21 mouse cellular contexts compared by ENCODE assay signal in the genomic region with DNA sequence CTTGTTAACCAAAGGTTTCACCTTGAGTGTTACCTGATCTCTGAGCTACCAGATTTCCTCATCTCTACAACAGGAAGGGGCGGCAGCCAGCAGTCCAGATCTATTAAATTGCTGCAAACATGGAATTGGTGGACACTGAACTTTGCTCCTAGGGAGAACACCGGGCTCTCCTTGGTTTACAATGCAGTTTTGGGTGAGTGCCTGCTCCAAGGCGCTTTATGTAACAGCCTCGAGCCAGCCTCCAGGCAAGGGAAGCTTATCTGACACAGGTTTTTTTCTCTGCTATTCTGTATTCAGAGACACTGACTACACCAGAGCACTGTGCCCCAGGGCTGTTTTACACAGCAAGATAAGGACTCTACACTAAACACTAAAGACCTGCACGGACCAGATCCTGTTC. TPM values are rescaled to one million over a fixed set of nuclear protein-coding genes. Genes with fewer than 3 reads are reported as not detected.
DNase-seq lines count a peak whose midpoint lies in the region; ATAC-seq and TF ChIP-seq lines count a peak whose summit lies in the region.
"Had no signal": no experiment of that assay in that cellular context is flagged by ENCODE, and none has a peak within 500 bp of the region (broad histone marks: within the 10 kb centered on the region; RNA-seq: fewer than 3 reads in every experiment).

No protein-coding gene starts in this region.

- H3K27me3 ChIP-seq in kidney, embryonic 15.5 days: no peaks in the 10 kb centered on the region
- no peaks in the 10 kb centered on the region for H3K27me3 ChIP-seq in liver, postnatal 0 days (ENCODE audit: insufficient read depth, low read length)
- H3K27me3 ChIP-seq: embryonic facial prominence, embryonic 12.5 days; hindbrain, embryonic 15.5 days; midbrain, embryonic 12.5 days had no signal

- peaks cover 13% of the 10 kb centered on the region; the same call in 1 of the 2 replicates for H3K4me1 ChIP-seq in kidney, embryonic 15.5 days
- H3K4me1 ChIP-seq in liver, postnatal 0 days (ENCODE audit: insufficient read depth): no peaks in the 10 kb centered on the region
- H3K4me1 ChIP-seq: midbrain, embryonic 12.5 days had no signal

- 83% methylated on average over 5 of the region's 5 CpGs for WGBS in kidney, embryonic 15.5 days
- WGBS in liver, postnatal 0 days (ENCODE audit: insufficient replicate concordance): 56% methylated on average over 5 of the region's 5 CpGs

- no peak overlapping the region for H3K4me2 ChIP-seq in kidney, embryonic 15.5 days
- no peak overlapping the region for H3K4me2 ChIP-seq in liver, postnatal 0 days (ENCODE audit: low read depth, low read length)
- H3K4me2 ChIP-seq: embryonic facial prominence, embryonic 12.5 days; heart, embryonic 15.5 days; hindbrain, embryonic 15.5 days; midbrain, embryonic 12.5 days had no signal

- DNase-seq in kidney, adult 18-20 months: peak; percentile 74
- DNase-seq in liver, postnatal 0 days: peak; percentile 37
- DNase-seq in liver: no peak
- peak; percentile 63 for DNase-seq in kidney, postnatal 14 days
- no peak for DNase-seq in adrenal gland, postnatal 10 days
- no peak for DNase-seq in spleen, postnatal 4 days (ENCODE audit: low spot score in 2 of 2)
- DNase-seq: adrenal gland, adult 2 months; cerebellum, adult 18-20 months; cerebellum, postnatal 25 days; gastrocnemius, adult 2 months; heart, postnatal 36 days; lung, adult 2 months; lung, postnatal 14 days; thymus, adult 2 months had no signal

- H3K9me3 ChIP-seq in kidney, embryonic 15.5 days (replicated peaks): no peaks in the 10 kb centered on the region
- H3K9me3 ChIP-seq in liver, postnatal 0 days (ENCODE audit: low read length): no peaks in the 10 kb centered on the region
- H3K9me3 ChIP-seq: embryonic facial prominence, embryonic 12.5 days; heart, embryonic 15.5 days; hindbrain, embryonic 15.5 days; midbrain, embryonic 12.5 days had no signal

- no peak for ATAC-seq in kidney, embryonic 15.5 days (replicated peaks; ENCODE audit: low FRiP score)
- peak; percentile 85 for ATAC-seq in liver, postnatal 0 days

- TF ChIP-seq CTCF in liver, postnatal 0 days (IDR thresholded peaks at IDR 0.05; ENCODE audit: low read depth): no peak

- no peak overlapping the region for H3K27ac ChIP-seq in kidney, embryonic 15.5 days
- H3K27ac ChIP-seq in liver, postnatal 0 days (ENCODE audit: low read depth): peak overlapping the region; percentile 60; the same call in 1 of the 2 replicates
- H3K27ac ChIP-seq: embryonic facial prominence, embryonic 12.5 days; gastrocnemius, adult 2 months; heart, embryonic 15.5 days; hindbrain, embryonic 15.5 days; left cerebral cortex, adult 2 months; midbrain, embryonic 12.5 days; stomach, postnatal 0 days had no signal

- H3K9ac ChIP-seq in kidney, embryonic 15.5 days: no peak overlapping the region
- H3K9ac ChIP-seq in liver, postnatal 0 days (replicated peaks): no peak overlapping the region
- H3K9ac ChIP-seq: embryonic facial prominence, embryonic 12.5 days; heart, embryonic 15.5 days; hindbrain, embryonic 15.5 days; midbrain, embryonic 12.5 days had no signal

- no peak overlapping the region for H3K4me3 ChIP-seq in kidney, embryonic 15.5 days (replicated peaks)
- no peak overlapping the region for H3K4me3 ChIP-seq in liver, postnatal 0 days (ENCODE audit: low read depth, low read length)
- H3K4me3 ChIP-seq: embryonic facial prominence, embryonic 12.5 days; gastrocnemius, adult 2 months; heart, embryonic 15.5 days; hindbrain, embryonic 15.5 days; left cerebral cortex, adult 2 months; midbrain, embryonic 12.5 days had no signal

- no peak for TF ChIP-seq EP300 in liver, postnatal 0 days (IDR thresholded peaks at IDR 0.05; ENCODE audit: low read depth)

- peaks cover 80% of the 10 kb centered on the region for H3K36me3 ChIP-seq in kidney, embryonic 15.5 days
- peaks cover 45% of the 10 kb centered on the region for H3K36me3 ChIP-seq in liver, postnatal 0 days (replicated peaks; ENCODE audit: insufficient read depth, low read length)
- H3K36me3 ChIP-seq: embryonic facial prominence, embryonic 12.5 days; heart, embryonic 15.5 days had no signal

RNA-seq across cellular contexts. Expression of gene Gpr68, which starts 26.8 kb away (rescaled TPM):
- 0.51 and 0.53 TPM in 2 replicates for polyA plus RNA-seq in kidney, embryonic 15.5 days (2015; fragmentation: Nextera tagmentation; extraction: Ambion mirVana)
- 0.12 and 0.33 TPM in 2 replicates for polyA plus RNA-seq in liver, postnatal 0 days (2015; fragmentation: Nextera tagmentation; extraction: Ambion mirVana)
- total RNA-seq in adrenal gland, postnatal 10 days (2021): 1 to 10 TPM; 1.6 to 1.8 TPM

Comparison
In these comparisons a context has a peak if more than half of its experiments do, and no peak if none do; other contexts are left out.
1. DNase-seq: peak in kidney, adult 18-20 months (single experiment), liver, postnatal 0 days (single experiment) and kidney, postnatal 14 days (single experiment); none in liver (single experiment), adrenal gland, postnatal 10 days (single experiment) and spleen, postnatal 4 days (0 of 2).